Mouse (Mus musculus): ENCODE data around the gene Son.

The Son gene

DNA sequence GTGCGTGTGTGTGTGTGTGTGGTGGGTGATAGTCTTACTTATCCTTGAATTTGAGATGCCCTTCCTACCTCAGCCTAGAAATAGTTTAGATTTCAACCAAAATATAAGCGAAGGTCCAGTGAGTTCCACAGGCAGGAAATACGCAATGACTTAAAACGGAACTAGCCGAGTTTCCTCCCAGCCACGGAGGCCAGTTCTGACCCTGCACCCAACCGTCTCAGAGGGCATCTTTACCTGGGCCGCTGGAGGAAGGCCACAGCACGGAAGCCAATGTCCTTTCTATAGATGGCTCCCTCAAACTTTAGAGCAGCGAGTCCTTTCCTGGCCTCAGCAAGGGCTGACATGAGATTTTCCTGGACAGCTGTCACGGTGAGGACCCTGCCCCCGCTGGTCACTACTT is 13.7 kb upstream of the Son start:
- intact Hi-C loops (cut with DNase I), result no loop called here

GRCm38 (mm10) chr16:91639161-91639560 is 8.1 kb upstream of the Son start:
- intact Hi-C loops (cut with DNase I), result no loop called here

- intact Hi-C loops (cut with DNase I), result no loop called here
Measured at GRCm38 (mm10) chr16:91639636-91640035, 7.7 kb upstream of the Son start.

DNA sequence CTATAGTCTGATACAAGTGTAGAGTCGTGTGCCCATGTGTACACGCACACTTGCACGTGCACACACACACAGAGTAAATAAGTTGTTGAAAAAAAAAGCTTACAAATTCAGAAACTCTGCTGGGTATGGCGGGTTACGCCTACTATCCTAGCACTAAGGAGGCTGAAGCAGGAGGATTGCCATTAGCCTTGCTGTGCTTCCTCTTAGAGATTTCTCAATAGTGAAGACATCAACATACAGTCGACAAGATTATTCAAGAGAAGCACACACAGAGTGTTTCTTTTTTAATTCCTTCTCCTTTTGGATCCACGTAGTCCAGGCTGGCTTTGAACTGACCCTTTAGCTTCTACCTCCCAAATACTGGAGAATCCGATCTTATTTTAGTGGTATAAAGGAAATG is 7.1 kb upstream of the Son start:
- intact Hi-C loops (cut with DNase I), result no loop called here

DNA sequence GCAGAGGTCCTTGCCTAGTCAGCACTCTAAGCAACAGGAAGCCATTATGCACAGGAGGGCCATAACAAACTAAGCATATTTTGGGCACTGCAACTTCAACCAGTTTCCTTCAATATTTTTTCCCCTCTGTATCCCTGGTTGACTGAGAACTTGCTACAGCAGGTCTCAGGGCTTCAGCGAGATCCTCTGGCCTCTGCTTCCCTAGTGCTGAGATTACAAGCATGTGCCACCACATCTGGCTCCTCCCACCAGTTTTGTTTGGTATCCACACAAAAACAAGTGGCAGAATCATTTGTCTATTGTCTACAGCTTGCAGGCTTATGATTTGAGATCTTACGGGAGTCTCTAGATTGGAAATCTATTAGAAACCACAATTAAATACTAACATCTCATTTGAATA is 2.4 kb upstream of the Son start:
- intact Hi-C loops (cut with DNase I), result loop anchor here (5.0 kb wide), 1 partner anchor 48 kb away; the partner anchor contains the start of gene Tmem50b

DNA sequence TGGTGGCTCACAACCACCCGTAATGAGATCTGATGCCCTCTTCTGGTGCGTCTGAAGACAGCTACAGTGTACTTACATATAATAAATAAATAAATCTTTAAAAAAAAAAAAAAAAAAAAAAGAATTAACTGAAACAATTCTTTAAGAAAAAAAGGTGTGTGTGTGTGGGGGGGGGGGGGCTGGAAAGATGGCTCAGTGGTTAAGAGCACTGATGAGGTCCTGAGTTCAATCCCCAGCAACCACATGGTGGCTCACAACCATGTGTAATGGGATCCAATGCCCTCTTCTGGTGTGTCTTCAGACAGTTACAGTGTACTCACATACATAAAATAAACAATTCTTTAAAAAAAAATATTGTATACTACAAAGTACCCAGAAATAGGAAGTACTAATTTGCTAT is 1.9 kb upstream of the Son start:
- intact Hi-C loops (cut with DNase I), result loop anchor here (5.0 kb wide), 1 partner anchor 48 kb away; the partner anchor contains the start of gene Tmem50b

DNA sequence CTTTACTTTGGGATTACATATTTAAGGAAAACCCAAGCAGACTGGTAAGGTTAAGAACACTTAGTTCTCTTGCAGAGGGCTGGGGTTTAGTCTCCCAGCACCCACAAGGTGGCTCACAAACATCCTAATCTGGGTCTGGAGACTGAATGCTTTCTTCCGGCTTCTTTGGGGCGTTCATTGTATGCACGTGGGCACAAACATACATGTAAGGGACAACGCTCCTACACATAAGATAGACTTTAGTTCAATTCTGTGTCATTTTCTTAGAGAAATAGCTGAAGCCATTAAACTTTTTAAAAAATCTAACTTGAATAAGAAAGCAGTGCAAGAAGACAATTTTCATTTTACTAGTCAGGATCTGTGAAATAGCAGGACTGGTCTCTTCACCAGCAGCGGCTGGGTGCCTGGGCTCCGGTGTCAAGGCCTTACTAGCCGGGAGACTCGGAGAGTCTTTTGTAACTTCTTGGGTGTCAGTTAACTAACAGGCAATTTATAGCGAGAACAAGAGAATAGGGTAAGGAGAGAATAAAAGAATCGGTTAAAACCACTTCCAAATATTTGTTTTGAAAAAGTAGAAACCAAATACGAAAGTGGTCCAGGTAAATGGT is 1.2 kb upstream of the Son start:
- intact Hi-C loops (cut with DNase I), result loop anchor here (5.0 kb wide), 1 partner anchor 49 kb away; the partner anchor contains the start of gene Tmem50b

GRCm38 (mm10) chr16:91646681-91647419 is 456 bp upstream of the Son start, which contains the start of gene Gart:
TSS of gene Gart (minus strand) at chr16:91646952.
- intact Hi-C loops (cut with DNase I), result loop anchor here (5.0 kb wide), 1 partner anchor 50 kb away; the partner anchor contains the start of gene Tmem50b

GRCm38 (mm10) chr16:91648220-91648550 is 879 bp downstream of the Son start:
- intact Hi-C loops (cut with DNase I), result loop anchor here (5.0 kb wide), 1 partner anchor 51 kb away; the partner anchor contains the start of gene Tmem50b

GRCm38 (mm10) chr16:91649246-91649645 is 1.9 kb downstream of the Son start:
- intact Hi-C loops (cut with DNase I), result loop anchor here (5.0 kb wide), 1 partner anchor 52 kb away; the partner anchor contains the start of gene Tmem50b

DNA sequence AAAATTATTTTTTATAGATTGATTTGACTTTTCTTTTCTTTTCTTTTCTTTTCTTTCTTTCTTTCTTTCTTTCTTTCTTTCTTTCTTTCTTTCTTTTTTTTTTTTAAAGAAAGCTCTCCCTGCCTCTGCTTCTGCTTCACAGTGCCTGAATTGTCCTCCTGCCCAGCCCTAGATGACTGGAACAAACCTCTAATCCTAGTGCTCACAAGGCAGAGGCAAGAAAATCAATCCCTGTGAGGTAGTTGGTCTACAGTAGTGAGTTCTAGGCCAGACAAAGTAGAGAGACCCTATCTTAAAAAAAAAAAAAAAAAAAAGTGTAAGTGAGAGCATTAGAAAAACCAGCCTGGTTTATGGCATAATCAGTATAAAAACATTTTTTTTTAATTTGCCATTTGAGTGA is 2.5 kb downstream of the Son start:
- intact Hi-C loops (cut with DNase I), result loop anchor here (5.0 kb wide), 1 partner anchor 52 kb away; the partner anchor contains the start of gene Tmem50b

DNA sequence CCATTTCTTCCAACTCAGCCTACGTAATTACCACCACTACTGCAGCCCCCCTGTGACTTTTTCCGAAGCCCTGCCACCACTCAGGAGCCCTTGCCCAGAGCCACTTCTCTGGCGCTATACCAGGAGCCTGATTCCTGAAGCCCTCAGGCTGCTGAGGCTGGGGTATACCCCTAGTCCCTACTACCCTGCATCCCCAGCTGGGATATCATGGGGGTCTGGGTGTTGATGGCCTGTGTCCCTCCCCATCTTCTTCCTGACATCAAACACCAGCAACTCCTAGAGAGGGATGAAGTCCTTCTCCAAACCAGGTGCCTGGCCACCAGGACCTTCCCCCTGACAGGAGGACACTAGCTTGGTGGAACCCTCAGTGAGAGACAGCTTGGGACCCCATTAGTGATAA is 4.9 kb downstream of the Son start:
- intact Hi-C loops (cut with DNase I), result no loop called here

- intact Hi-C loops (cut with DNase I), result no loop called here
Measured at GRCm38 (mm10) chr16:91655285-91655684, 8.0 kb downstream of the Son start.

- intact Hi-C loops (cut with DNase I), result no loop called here
Measured at GRCm38 (mm10) chr16:91657285-91657684, 10.0 kb downstream of the Son start.

DNA sequence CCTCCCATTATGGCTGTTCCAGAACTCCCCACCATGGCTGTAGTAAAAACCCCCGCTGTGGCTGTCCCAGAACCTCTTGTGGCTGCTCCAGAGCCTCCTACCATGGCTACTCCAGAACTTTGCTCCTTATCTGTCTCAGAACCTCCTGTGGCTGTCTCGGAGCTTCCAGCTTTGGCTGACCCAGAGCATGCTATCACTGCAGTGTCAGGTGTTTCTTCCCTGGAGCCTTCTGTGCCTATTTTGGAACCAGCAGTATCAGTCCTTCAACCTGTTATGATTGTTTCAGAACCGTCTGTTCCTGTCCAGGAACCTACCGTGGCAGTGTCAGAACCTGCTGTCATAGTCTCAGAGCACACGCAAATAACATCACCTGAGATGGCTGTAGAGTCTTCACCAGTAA is 11.2 kb downstream of the Son start:
- intact Hi-C loops (cut with DNase I), result no loop called here

GRCm38 (mm10) chr16:91659798-91660197 is 12.5 kb downstream of the Son start:
- intact Hi-C loops (cut with DNase I), result no loop called here

DNA sequence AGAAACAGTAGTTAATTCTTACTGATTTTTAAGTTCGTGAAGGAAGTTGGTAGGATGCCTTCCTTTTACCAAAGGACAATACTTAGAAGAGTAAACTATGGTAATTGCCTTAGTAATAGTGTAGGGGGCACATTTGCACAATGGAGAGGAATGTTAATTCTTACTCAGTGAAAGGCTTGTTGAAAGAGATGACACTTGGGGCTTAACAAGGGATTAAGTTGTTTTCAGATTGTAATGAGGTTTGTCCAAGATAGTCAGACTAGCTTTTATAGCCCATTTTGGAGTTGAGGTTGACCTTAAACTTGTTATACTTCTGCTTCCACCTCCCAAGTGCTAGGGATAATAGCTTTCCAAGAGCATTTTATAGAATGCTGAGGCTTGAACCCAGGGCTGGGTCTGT is 14.1 kb downstream of the Son start:
- intact Hi-C loops (cut with DNase I), result no loop called here

DNA sequence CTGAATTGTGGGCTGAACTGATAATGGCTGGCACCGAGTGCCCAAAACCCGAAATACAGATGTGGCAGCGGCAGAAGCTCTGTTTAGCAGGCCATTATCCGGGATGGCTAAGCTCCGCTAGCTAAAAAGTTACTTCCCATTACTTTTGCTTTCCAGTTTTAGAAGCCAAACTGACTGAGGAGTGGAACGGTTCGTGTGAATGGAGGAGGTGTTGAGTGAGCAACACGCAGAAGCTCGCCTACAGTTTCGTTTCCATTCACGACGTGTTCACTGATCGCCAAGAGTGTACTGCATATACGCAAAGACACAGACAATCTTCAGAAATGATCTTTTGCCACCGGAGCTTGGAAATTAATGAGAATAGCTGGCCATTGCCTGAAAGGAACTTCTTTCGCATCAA is 15.0 kb downstream of the Son start:
- intact Hi-C loops (cut with DNase I), result no loop called here

- intact Hi-C loops (cut with DNase I), result no loop called here
Measured at GRCm38 (mm10) chr16:91663795-91664194, 16.5 kb downstream of the Son start.

DNA sequence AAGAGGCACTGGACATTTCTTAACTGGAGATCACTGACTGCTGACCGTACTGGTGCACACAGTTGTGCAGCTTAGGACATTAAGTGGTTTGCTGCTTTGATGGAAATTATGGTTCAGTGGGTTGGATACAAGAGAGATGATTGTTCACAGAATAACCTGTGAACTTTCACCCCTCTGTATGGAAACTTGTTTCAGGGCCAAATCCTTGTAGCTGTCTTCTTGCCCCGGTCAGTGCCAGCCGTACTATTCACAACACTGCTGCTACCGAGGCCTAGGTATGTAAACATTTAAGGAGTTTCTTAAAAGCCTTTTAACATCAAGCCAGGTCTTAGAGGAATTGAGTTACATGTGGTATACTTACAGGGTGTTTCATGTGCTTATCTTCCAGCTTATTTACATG is 27.2 kb downstream of the Son start:
- intact Hi-C loops (cut with DNase I), result no loop called here

DNA sequence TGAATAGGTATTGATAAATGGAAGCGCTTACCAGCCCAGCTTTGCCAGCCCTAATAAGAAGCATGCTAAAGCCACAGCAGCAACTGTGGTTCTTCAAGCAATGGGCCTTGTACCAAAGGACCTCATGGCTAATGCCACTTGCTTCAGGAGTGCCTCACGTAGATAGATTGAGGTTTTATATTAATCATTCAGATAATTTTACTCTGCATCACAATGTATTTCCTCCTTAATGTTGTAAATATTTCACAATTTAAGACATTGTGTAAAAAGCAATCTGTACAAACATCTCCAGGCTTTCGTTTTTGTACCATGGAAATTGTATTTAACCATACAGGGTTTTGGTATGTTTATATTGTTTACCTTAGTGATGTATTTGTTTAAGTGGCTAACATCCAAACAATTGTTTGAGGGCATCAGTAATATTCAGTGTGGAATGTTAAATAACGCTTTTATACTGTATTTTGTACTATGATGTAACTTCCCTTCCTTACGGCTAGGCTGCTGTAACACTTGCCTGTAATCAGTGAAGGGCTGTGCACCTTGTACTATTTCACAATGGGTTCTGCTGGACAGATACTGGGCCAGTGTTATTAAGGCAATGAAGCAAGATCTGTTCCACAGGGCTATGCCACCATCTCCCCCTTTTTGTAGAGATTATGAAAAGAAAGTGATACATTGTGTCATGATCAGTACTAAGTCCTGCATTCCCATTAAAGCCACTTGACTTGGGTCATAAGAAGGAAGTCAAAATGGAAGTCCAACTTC is 31.0 kb downstream of the Son start:
- intact Hi-C loops (cut with DNase I), result no loop called here

DNA sequence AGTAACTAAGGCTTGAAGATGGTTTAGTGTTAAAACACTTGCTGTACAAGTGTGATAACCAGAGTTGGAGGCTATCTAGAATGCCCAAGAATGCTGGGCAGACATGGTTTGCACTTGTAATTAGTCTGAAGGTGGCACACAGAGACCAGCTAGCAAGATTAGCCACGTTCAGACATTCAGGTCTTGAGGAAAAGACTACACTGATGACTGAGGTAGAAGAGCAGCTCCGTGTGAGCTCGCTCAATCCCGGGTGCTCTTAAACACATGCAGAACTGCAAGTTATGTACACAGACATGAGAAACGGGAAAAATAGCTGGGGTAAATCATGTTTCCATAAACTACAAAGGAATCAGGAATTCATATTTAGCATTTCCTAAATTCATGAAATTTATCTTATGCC is 33.4 kb downstream of the Son start:
- intact Hi-C loops (cut with DNase I), result no loop called here

Data from adrenal gland (tissue).